Mouse (Mus musculus): ENCODE measurements at regions not wholly inside any gene's neighbourhood (a gene's known extent, or its start where the extent isn't known, plus 50 kb on each side); places are given as distances from the start of the nearest gene placed in this dataset.

- no peak for TF ChIP-seq CTCF (IDR thresholded peaks at IDR 0.05; ENCODE audit: low read depth)
- TF ChIP-seq EP300 (IDR thresholded peaks at IDR 0.05; ENCODE audit: low read depth): no peak
These were observed 153.6 kb upstream of the Serpine2 start for GRCm38 (mm10) chr1:80014586-80014985.

Measured in heart, postnatal 0 days (tissue).